22 mouse cellular contexts compared by ENCODE assay signal in genomic region chr5:88684226-88684625, GRCm38 (mm10). TPM values are rescaled to one million over a fixed set of nuclear protein-coding genes. Genes with fewer than 3 reads are reported as not detected.
DNase-seq lines count a peak whose midpoint lies in the region; ATAC-seq and TF ChIP-seq lines count a peak whose summit lies in the region.
"Had no signal": no experiment of that assay in that cellular context is flagged by ENCODE, and none has a peak within 500 bp of the region (broad histone marks: within the 10 kb centered on the region; RNA-seq: fewer than 3 reads in every experiment).

No protein-coding gene starts in this region.

- H3K4me2 ChIP-seq in midbrain, embryonic 11.5 days: no peak overlapping the region
- no peak overlapping the region for H3K4me2 ChIP-seq in midbrain, postnatal 0 days (ENCODE audit: low read depth, low read length, poor library complexity, severe bottlenecking)

- peak; percentile 17 for DNase-seq in heart, adult 11 months
- DNase-seq in heart, adult 8-10 months (ENCODE audit: low spot score): no peak
- DNase-seq in midbrain, embryonic 11.5 days (ENCODE audit: low spot score, missing footprints): peak; percentile 77
- no peak for DNase-seq in midbrain, postnatal 0 days (ENCODE audit: low spot score)
- peak; percentile 63 for DNase-seq in ZHBTc4 (ENCODE audit: low read depth, low spot score)
- DNase-seq in spleen, postnatal 14 days (ENCODE audit: low spot score in 2 of 2): no peak
- DNase-seq: adrenal gland, adult 2 months; adrenal gland, adult 8-10 months; adrenal gland, postnatal 10 days; adrenal gland, postnatal 14 days; adrenal gland, postnatal 25 days; adrenal gland, postnatal 36 days; B cell, adult 2 months; cerebellum, adult 11 months; cerebellum, adult 11-12 months; cerebellum, adult 18-20 months; cerebellum, adult 2 months had no signal

- H3K9ac ChIP-seq in midbrain, embryonic 11.5 days (ENCODE audit: low read length): no peak overlapping the region
- no peak overlapping the region for H3K9ac ChIP-seq in midbrain, postnatal 0 days (replicated peaks; ENCODE audit: low read length, poor library complexity, severe bottlenecking)

- H3K9me3 ChIP-seq in midbrain, embryonic 11.5 days (ENCODE audit: control insufficient read depth, low read length): no peaks in the 10 kb centered on the region
- no peaks in the 10 kb centered on the region for H3K9me3 ChIP-seq in midbrain, postnatal 0 days (ENCODE audit: low read length)
- H3K9me3 ChIP-seq: G1E had no signal

- H3K36me3 ChIP-seq in midbrain, embryonic 11.5 days (ENCODE audit: control insufficient read depth, insufficient read depth, low read length): no peaks in the 10 kb centered on the region
- H3K36me3 ChIP-seq in midbrain, postnatal 0 days (ENCODE audit: insufficient read depth, low read length): no peaks in the 10 kb centered on the region
- H3K36me3 ChIP-seq: G1E had no signal

- TF ChIP-seq CTCF in midbrain, postnatal 0 days (IDR thresholded peaks at IDR 0.05): no peak

- H3K4me1 ChIP-seq in midbrain, embryonic 11.5 days (ENCODE audit: control insufficient read depth, insufficient read depth, low read length): 0 out of 2 replicates have a peak, but pooled peaks cover 2% of the 10 kb centered on the region
- no peaks in the 10 kb centered on the region; the same call in 1 of the 2 replicates for H3K4me1 ChIP-seq in midbrain, postnatal 0 days (ENCODE audit: insufficient read depth, low read length)

- H3K27me3 ChIP-seq in midbrain, embryonic 11.5 days (ENCODE audit: control insufficient read depth, insufficient read depth, low read length): no peaks in the 10 kb centered on the region
- no peaks in the 10 kb centered on the region for H3K27me3 ChIP-seq in midbrain, postnatal 0 days (ENCODE audit: insufficient read depth, low read length)
- H3K27me3 ChIP-seq: CH12.LX, Patski had no signal

- 52% methylated on average over 3 of the region's 3 CpGs for WGBS in midbrain, embryonic 11.5 days
- WGBS in midbrain, postnatal 0 days: 29% methylated on average over 3 of the region's 3 CpGs

- no peak overlapping the region for H3K4me3 ChIP-seq in midbrain, embryonic 11.5 days (ENCODE audit: low read depth, low read length)
- H3K4me3 ChIP-seq in midbrain, postnatal 0 days (ENCODE audit: low read depth, low read length): no peak overlapping the region

- no peak overlapping the region for H3K27ac ChIP-seq in midbrain, embryonic 11.5 days (ENCODE audit: low read depth, low read length)
- H3K27ac ChIP-seq in midbrain, postnatal 0 days (ENCODE audit: low read depth, low read length): no peak overlapping the region

- ATAC-seq in midbrain, embryonic 11.5 days (ENCODE audit: low FRiP score): no peak
- no peak for ATAC-seq in midbrain, postnatal 0 days (ENCODE audit: low FRiP score)
- ATAC-seq: activated CD4-positive, CD25-positive, alpha-beta regulatory T cell, adult 4 months; CD4-positive, CD25-positive, alpha-beta regulatory T cell, adult 4 months; Patski had no signal

RNA-seq across cellular contexts. Expression of gene Grsf1, which starts 8.3 kb away (rescaled TPM):
- 100 to 1,000 TPM; 199 to 220 (median 209) TPM for total RNA-seq in heart, adult 8-10 months (2022)
- polyA plus RNA-seq in midbrain, embryonic 11.5 days (2014; fragmentation: Nextera tagmentation; extraction: Ambion mirVana): 102 and 109 TPM in 2 replicates
- total RNA-seq in midbrain, postnatal 0 days (2014; rRNA removed): 58.0 and 60.3 TPM in 2 replicates
- polyA plus RNA-seq in midbrain, postnatal 0 days (2015; fragmentation: Nextera tagmentation; extraction: Ambion mirVana): 54.1 and 54.6 TPM in 2 replicates

RNA-seq across cellular contexts. Expression of gene Mob1b, which starts 36.4 kb away (rescaled TPM):
- total RNA-seq in heart, adult 8-10 months (2022): 10 to 100 TPM; 17.0 to 25.0 (median 20.9) TPM
- 16.7 and 18.3 TPM in 2 replicates for polyA plus RNA-seq in midbrain, embryonic 11.5 days (2014; fragmentation: Nextera tagmentation; extraction: Ambion mirVana)
- total RNA-seq in midbrain, postnatal 0 days (2014; rRNA removed): 10.9 and 16.3 TPM in 2 replicates
- 5.9 and 7.5 TPM in 2 replicates for polyA plus RNA-seq in midbrain, postnatal 0 days (2015; fragmentation: Nextera tagmentation; extraction: Ambion mirVana)

Comparison
In these comparisons a context has a peak if more than half of its experiments do, and no peak if none do; other contexts are left out.
1. DNase-seq: peak in heart, adult 11 months (single experiment), midbrain, embryonic 11.5 days (single experiment) and ZHBTc4 (single experiment); none in heart, adult 8-10 months (single experiment), midbrain, postnatal 0 days (single experiment) and spleen, postnatal 14 days (0 of 2).